Mouse (Mus musculus) C2C12 (cell line): ENCODE data around the gene Hipk3.

Experiments
- CEBPB ChIP-seq: IDR thresholded peaks from one replicate; pipeline ENCODE4 v1.6.1; 2011; ENCODE audit warnings: low read depth, mild to moderate bottlenecking, control low read depth, moderate library complexity
- CTCF ChIP-seq: IDR thresholded peaks from one replicate; pipeline ENCODE4 v1.5.1; 2011; ENCODE audit not compliant: control insufficient read depth, insufficient read depth, insufficient read length
- MAX ChIP-seq: IDR thresholded peaks from one replicate; pipeline ENCODE4 v1.6.1; 2011; ENCODE audit warnings: mild to moderate bottlenecking, control low read depth
- MYOD1 ChIP-seq: IDR thresholded peaks from one replicate; pipeline ENCODE4 v1.6.1; 2011; ENCODE audit warnings: low read depth; ENCODE audit not compliant: control insufficient read depth, insufficient read length
- MYOG ChIP-seq: IDR thresholded peaks from one replicate; pipeline ENCODE4 v1.6.1; 2011; ENCODE audit not compliant: control insufficient read depth, insufficient read length; ENCODE audit errors: extremely low read depth
- USF1 ChIP-seq: IDR thresholded peaks from one replicate; pipeline ENCODE4 v1.6.1; 2011; ENCODE audit warnings: low read depth, mild to moderate bottlenecking, control low read depth, moderate library complexity

- no peak for TF ChIP-seq CTCF
- no peak for TF ChIP-seq USF1
- TF ChIP-seq MAX = no peak
- TF ChIP-seq MYOG = no peak
- TF ChIP-seq CEBPB = no peak
- TF ChIP-seq MYOD1 = no peak
Observed at GRCm38 (mm10) chr2:104489851-104490250, 4.4 kb downstream of the Hipk3 start.
